Mouse (Mus musculus): ENCODE results near the gene Pnkd.
A peak's percentile ranks its signal among the peaks of the same experiment; 100 is the strongest.
"Not testable (repeated sequence)": the region's sequence is repeated elsewhere in the genome, so short reads cannot be mapped to it uniquely, and the experiment has no call there.

The Pnkd gene

DNA sequence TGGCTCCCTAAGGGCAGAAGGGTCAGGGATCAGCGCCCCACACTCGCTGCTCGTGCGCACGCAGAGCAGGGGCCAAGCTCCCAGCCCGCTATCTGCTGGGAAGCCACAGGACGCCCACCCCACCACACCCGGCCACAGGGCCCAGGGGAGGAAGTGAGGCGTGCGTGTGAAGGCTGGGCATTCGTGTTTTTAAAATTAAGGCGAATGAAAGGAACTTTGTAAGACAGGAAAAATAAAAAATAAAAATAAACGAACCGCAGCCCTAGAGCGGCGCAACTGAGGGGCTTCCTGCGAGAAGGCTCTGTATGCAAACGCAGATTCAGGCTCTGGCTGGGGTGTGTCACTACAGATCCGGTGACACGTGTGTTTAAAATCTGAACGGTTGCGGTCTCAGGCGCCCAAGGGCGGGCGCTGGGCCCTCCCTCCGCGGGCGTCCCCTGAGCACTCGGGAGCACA is 105.1 kb downstream of the Pnkd start:
- DNase-seq (ENCODE audit: low spot score) = peak; percentile 73

DNA sequence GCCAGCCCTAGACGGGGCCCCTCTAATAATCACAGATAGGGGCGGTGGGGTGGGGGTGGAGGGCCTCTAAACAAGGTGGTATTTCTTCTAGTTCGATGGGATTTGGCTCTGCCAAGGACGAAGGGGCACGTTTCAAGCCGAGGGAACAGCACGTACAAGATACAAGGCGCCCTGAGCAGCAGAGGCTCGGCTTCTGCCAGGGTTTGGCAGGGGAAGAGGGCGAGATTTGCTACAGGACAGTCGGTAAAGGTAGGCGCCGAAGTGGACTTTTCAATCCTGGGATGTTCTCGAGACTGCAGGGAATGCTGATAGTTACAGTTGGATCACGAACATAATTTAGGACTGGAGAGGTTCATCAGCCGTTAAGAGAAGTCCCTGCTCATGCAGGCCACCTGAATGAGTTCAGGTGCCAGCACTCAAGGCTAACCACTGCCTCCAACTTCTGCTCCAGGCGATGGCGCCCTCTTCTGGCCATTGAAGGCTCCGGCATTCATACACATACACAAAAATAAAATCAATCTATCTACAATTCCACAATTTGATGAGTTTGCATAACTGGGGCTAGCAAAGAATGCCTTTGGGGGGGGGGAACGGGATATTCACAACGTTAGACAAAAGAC is 105.7 kb downstream of the Pnkd start:
- DNase-seq (ENCODE audit: low spot score) = peak; percentile 78

DNA sequence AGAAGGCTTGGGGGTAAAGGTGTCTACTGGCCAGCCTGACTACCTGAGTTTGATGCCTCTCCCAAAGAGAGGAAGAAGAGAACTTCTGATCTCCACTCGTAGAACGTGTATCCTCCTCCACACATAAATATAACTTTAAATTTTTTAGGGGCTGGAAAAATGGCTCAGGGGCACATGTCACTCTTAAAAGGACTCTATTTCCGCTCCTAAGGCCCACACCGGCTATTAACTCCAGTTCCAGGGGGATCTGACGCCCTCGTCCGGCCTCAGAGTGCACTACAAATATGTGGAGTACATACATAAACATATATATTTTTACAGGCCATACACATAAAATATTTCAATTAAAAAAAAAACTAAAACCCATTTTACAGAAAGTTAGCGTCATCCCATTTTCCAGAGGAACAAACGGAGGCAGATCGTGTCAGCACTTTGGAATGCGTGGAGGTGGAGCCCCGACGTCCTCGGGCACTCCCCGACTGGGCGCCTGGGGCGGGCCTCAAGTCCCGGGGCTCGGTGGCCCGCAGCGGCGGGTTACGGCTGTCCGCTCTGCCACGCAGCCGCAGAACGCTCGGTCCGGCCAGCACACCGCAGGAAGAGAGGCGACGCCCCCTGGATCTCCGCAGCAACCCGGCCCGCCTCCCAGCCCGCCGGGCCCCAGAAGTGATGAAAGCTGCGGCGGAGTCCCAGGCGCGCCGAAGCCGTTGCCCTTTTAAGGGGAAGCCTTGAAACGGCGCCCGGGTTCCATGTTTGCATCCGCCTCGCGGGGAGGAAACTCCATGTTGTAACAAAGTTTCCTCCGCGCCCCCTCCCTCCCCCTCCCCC is 106.4 kb downstream of the Pnkd start, which contains the start of gene Ctdsp1:
Gene Ctdsp1 (plus strand): TSS at position 586 of the 825 bp plus-strand sequence.
- peak; percentile 99 for DNase-seq (ENCODE audit: low spot score)

DNA sequence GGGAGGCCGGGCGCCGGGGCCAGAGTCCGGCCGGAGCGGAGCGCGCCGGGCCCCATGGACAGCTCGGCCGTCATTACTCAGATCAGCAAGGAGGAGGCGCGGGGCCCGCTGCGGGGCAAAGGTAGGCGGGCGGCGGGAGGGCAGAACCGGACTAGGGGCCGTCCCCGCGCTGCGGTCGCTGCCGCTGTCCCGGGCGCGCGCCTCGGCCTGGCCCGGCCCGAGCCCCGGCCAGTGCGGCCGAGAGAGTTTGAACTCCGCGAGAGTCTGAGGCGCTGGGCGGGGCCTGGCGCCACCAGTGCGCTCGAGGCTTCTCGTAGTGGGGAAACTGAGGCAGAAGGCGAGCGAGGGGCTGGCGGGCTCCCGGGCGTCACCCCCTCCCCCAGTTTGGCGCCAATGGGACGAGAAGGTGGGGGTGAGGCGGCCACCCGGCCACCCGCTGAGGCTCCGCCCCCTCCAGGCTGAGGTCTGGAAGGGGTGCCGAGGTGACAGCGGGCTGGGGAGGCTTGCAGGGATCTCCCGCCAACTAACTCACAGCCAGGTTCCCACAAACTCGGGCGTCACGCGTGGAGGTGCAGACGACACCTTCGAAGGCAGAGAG is 107.2 kb downstream of the Pnkd start:
- peak; percentile 74 for DNase-seq (ENCODE audit: low spot score)

DNA sequence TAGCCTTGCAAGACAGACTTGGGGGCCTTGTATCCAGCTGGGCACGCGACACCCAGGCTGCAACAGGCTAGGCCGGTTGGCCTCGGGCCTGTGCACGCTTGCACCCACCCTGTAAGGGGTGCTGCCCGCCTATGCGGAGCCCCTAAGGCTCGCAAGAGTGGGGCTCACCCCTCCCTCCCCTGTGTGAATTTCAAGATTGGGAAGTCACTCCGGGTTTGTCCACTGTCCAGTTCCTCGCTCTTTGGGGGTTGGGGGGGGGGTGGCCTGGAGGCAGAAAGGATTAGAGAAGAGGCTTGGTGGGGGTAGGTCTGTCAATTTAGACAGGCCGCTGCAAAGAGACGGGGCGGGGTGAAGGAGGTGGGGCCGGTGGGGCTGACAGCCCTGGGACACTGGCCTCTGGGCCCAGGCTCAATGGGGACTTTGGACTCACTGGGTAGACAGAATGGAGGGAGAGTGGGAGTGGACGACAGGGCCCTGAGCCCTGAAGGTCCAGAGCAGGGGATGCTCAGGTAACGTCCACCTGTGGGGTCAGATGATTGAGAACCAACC is 107.8 kb downstream of the Pnkd start:
- no peak for DNase-seq (ENCODE audit: low spot score)

DNA sequence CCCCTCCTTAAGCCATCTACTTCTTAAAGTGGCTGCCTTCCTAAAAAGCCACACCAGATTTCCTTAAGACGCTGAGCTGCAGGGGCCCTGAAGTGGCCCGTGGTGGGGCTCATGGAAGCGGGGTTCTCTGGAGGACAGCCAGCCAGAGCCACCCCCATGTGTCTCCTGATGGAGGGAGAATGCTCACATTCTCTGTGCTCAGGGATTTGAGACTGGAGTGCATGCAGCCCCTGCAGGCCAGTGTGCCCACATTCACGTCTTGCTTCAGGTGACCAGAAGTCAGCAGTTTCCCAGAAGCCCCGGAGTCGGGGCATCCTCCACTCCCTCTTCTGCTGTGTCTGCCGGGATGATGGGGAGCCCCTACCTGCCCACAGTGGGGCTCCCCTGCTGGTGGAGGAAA is 108.3 kb downstream of the Pnkd start:
- DNase-seq (ENCODE audit: low spot score) = no peak

DNA sequence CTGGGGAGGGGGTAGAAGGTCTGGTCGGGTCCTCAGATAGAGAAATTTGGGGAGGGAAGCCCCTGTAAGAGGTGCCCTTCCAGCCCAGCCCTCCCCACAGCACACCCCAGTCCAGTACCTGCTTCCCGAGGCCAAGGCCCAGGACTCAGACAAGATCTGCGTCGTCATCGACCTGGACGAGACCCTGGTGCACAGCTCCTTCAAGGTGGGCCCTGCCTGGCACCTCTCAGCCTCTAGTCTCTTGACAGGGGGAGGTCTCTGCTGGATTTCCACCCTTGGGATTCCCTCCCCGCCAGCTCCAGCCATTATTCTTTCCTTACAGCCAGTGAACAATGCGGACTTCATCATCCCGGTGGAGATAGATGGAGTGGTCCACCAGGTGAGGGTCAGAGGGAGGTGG is 109.0 kb downstream of the Pnkd start:
- no peak for DNase-seq (ENCODE audit: low spot score)

DNA sequence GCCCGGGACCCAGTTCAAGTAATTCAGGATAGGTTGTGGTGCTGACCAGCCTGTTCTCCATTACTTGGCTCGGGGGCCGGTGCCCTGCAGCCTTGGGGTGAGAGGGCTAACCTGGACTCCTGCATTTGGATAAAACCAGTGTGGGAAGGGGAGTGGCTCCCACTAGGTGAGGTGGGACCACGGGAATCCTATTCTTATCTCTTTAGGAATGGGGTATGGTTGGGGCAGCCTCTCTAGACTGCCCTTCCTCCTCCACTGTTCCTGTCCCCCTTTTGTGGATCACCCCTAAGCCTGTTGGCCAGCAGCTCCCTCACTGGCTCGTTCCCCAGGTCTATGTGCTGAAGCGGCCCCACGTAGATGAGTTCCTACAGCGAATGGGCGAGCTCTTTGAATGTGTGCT is 109.6 kb downstream of the Pnkd start:
- DNase-seq (ENCODE audit: low spot score) = no peak

DNA sequence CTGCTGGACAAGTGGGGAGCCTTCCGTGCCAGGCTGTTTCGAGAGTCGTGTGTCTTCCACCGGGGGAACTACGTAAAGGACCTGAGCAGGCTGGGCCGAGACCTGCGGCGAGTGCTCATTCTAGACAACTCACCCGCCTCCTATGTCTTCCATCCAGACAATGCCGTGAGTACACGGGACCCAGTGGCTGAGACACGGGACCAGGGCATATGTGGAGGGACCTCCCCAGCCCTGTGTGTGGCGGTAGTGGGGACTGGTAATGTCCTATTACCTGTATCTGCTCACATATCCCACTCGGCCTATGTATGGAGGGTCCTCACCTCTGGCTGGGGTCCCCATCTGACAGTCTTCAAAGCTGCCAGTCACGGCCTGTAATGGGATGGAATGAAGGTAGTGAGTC is 110.1 kb downstream of the Pnkd start:
- DNase-seq (ENCODE audit: low spot score) = no peak

DNA sequence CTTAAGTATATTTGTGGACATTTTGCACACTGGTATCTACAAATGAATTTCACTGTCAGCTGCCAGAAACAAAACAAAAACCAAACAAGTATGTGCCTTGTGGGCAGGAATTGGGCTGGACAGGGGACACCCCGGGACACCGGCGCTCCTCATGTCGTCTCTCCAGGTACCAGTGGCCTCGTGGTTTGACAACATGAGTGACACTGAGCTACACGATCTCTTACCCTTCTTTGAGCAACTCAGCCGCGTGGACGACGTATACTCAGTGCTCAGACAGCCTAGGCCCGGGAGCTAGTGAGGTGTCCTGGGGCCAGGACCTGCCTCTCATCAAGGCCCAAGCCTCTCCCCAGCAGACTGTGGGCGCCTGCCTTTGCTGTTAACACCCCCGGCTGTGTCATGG is 110.6 kb downstream of the Pnkd start:
- no peak for DNase-seq (ENCODE audit: low spot score)

DNA sequence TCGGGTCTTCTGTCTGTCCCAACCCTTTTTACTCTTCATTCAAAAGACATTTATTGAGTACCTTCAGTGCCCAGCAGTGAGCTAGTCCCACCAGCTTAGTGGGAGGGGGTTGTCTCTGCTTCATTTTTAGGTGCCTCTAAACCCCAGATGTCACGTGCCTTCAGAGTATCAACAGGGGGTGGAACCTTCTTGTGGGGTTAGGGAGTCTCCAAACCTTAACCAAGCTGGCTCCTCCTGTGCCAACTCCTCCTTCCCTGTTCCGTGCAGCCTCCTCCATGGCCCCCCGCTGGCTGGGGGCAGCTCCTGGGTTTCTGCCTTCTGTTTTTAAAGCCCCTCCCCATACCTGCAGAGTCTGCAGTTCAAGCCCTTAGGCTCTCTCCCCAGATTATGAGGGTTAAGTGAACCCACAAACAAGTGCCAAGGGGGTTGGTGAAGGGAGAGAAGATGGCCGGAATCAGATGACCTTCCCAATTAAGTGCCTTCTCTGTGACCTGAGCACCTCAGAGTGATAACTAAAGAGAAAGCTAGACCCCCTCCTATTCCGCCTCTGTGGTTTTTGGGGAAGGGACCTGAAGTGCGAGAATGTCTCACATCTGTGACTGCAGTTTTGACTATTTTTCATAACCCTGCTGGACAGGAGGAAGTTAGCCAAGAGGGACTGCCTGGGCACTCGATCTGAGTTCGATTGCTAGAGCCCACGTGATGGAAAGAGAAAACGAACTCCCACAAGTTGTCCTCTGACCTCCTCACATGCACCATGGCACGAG is 111.9 kb downstream of the Pnkd start:
- DNase-seq (ENCODE audit: low spot score) = not testable (repeated sequence)

DNA sequence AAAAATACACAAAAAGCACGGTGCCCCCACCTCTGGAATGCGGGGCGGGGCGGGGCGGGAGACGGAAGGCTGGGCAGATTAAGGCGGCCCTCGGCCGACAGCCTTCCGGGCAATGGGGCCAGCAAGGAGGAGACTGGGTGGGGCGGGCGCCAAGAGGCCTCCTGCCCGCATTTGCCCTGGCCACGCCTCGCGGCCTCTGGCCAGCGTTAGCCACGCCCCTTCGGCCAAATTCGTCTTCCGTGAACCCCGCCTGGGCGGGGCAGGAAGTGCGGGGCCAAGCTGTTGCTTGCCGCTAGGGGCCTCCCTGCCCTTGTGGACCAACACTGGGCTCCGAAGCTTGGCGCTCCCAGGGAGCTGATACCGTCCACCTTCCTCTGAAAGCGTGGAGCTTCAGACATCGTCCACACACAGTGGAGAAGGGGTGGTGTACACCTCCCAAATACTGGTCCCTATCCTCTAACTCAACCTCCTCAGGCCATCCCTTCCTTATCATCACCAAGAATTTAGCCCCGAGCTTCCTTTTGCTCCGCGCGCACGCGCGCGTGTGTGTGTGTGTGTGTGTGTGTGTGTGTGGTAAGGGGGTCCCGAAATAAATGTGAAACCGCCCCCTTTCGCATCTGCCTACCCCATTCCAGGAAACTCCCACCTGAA is 112.7 kb downstream of the Pnkd start:
- peak; percentile 99 for DNase-seq (ENCODE audit: low spot score)

DNA sequence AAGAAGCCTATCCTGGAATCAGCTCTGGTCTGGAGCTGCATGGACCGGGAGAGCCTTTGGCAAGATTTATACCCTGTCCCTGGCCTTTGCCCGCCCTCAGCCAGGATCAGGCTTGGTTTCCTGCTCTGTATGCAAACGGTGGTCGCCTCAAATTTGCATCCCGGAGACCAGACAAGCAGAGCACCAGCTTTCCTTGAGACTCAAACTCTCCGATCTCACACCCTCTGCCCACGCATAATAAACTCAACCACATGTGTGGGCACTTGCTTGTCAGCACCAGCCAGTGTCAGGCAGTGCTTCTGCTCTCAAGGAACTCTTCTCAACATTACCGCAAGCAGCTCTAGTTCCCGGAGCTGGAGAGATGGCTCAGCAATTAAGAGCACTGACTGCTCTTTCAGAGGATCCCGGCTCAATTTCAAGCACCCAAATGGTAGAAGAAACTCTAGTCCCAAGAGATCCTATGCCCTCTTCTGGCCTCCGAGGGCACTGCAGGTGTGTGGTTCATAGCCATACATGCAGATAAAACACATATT is 113.3 kb downstream of the Pnkd start:
- DNase-seq (ENCODE audit: low spot score) = peak; percentile 83

DNA sequence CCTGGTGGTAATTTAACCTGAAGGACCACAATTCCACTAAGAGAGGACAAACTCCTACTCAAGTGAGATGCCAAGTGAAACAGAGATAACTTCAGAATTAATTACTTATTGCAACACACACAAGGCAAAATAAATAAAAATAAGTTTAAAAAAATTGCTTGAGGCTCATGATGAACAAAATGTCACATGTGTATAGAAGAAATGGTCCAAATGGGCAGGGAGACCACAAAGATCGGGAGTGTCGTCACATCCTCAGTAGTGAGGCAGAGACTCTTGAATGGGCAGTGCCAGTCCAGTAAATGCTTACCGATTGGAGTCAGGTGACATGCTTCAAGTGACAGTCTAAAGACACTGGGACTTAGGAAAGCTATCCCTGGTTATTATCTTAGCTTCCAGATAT is 115.8 kb downstream of the Pnkd start:
- DNase-seq (ENCODE audit: low spot score) = no peak

DNA sequence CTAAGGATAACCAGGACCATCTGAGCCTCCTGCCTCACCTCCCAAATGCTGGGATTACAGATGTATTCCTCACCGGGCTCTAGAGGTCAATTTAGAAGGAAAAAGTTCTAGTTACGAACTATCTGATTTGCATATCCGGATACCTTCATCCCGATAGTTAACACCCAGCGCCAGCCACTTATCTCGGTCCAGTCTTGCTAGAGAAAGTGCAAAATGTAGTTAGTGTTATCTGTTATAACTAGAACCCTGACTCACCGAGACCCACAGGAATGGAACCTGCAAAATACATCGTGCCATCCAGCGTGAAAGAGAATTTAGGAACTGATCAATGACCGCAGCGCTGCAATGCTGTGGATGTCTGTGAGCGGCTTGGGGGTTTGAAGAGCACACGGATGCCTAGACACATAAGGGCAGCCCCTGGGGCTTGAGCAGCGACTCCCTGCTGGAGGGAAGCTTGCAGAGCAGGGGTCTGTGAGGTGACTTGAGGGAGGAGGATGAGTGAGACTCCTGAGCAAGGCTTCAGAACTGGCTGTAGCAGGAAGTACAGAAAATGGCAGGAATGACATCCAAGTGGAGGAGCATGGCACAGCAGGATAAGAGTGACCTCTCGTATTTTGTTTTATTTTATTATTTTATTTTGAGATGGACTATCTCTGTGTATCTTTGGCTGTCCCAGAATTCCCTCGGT is 116.4 kb downstream of the Pnkd start:
- DNase-seq (ENCODE audit: low spot score) = no peak
